Mouse (Mus musculus) mouse embryonic stem cell (cell line): ENCODE data around the gene Dppa2.

Experiments used
- in situ Hi-C, 2 experiments: fragments of 300-500 bp; cut with MboI; formaldehyde crosslinking; loops; 1 replicate in 1 of 2; 3 replicates in 1 of 2; pipeline ENCODE4 v1.14.3; 2019 to 2020; ENCODE audit warnings: low sequenced_read_pairs in 2 of 2, low pct_unique_long_range_greater_than_20kb in 1 of 2, mixed read lengths in 1 of 2; ENCODE audit not compliant: unreplicated experiment in 1 of 2

The Dppa2 gene

DNA sequence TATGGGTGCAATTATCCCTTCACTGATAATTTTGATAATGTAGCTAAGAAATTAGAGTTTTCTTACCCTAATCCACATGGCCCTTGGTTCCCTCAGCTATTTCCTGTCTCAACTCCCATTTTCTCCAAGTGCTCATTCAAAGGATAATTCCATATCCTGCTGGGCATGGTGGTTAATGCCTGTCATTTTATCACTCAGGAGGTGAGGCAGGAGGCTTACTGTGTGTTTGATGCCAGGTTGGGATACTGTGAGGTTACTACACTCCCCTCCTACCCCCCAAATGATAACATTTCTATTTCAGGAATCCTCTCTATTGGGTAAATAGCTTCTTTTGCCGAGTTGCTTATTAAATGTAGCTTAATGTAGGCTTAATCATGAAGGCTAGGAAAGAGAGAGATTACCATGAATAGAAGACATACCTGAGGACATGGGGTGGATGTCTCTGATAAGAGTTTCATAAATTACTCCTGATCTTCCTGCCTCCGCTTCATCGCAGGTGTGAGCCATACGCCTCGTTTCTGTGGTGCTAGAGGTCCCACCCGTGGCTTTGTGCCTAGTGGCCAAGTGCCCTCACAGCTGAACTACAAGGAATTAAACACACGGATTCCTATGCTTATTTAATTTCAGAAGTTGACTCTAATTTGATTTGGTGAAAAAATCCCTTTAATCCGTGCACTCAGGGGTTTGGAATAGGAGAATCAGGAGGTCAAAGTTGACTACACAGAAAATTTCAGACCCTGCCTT is 20.1 kb downstream of the Dppa2 start:
- in situ Hi-C loops: loop anchor here (10.0 to 25.0 kb wide), 2 partner anchors 89 to 289 kb away; no protein-coding TSS in a partner anchor

DNA sequence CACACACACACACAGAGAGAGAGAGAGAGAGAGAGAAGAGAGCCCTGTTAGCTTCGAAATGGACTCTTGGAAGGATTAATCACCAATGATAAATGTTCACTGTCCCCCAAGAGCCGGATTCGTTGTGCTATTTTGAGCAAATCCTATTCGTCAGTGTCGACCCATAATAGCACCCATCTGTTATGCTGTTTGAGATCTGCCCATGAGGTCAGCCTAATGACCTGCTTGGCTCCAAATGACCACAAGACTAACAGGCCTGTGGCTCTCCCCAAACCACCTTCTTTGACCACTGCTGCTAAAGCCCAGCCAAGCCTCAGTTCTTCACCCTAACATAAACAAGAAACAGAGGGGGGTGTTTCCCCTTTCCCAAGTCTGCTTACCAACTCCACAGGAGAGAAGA is 23.2 kb downstream of the Dppa2 start:
- in situ Hi-C loops: loop anchor here in 1 of 2 experiments (10.0 kb wide), 1 partner anchor 92 kb away; no protein-coding TSS in a partner anchor

DNA sequence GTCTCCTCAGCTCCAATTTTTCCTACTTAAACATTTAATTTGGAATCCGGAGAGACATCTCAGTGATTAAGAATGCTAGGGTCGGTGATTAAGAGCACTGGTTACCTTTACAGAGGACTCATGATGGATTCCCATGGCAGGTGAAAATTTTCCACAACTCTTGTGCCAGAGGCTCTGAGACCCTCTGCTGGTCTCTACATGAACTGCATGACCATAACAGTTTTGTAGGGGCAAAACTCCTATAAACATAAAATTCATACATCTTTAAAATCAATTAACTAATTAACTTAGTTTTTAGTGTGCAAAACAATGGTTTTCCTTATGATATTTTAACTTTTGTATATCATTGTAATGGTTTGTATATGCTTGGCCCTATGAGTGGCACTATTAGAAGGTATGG is 24.7 kb downstream of the Dppa2 start:
- in situ Hi-C loops: loop anchor here in 1 of 2 experiments (10.0 kb wide), 1 partner anchor 94 kb away; no protein-coding TSS in a partner anchor

DNA sequence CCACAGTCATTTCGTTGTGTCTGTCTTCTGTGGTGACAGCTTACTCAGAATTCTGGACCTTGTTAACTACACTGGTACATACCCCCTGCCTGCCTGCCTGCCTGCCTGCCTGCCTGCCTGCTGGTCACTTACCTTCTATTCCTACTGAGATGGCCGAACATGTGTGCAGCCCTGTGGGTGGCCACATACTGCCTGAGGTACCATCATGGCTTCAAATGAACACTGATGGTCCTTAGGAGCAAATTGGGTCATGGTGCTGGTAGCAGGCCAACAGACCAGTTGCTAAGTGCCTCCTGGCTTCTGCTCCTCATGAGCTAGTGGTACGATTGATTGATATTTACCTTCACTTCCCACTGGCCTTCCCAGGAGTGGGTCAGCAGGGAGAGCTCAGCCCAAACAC is 28.1 kb downstream of the Dppa2 start:
- in situ Hi-C loops: no loop called here

DNA sequence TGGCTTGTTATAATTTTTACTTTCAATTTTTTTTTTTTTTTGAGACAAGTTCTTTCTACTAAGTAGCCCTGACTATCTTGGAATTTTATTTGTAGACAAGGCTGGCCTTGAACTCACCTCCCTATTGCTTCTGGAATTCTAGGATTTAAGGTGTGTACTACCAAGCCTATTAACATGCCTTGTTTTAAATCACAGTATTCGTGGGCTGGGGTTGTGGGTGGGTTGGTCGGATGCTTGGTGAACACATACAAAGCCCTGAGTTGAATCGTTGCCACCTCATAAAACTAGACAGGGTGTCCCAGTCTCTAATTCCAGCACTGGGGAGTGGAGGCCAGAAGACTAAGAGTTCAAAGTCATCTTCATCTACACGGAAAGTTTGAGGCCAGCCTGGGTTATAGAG is 31.6 kb downstream of the Dppa2 start:
- in situ Hi-C loops: no loop called here

DNA sequence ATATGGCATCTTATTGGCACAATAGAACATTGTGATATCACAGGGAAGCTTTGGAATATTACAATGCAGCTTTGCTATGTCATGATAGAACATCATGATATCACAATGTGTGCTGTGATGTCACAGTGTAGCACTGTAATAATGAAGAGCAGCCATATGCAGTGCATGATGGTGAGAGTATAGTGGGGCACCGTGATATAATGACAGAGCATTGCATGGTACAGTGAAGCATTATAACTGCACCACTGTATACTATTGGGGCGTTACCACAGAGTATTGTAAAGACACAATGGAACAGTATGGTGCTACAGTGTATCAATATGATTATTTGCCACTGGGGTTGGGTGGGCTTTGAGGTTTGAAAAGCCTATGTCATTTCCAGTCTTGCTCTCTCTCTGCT is 40.5 kb downstream of the Dppa2 start:
- in situ Hi-C loops: no loop called here

DNA sequence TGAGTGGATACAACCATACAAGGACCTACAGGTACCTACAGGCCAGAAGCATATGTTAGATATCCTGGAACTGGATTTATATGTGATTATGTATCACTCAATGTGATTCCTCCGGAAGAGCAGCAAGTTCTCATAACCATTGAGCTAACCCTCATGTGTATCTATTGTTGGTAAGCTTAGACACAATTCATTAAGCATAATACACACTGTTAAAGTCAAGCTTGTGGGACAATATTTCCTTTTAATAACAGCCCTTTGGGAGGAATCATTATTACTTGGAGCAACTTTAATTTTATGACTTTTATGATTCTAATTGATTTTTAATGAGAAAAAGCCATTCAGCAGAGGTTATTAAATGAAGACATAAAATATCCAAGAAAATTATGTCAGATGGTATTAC is 43.5 kb downstream of the Dppa2 start:
- in situ Hi-C loops: no loop called here

DNA sequence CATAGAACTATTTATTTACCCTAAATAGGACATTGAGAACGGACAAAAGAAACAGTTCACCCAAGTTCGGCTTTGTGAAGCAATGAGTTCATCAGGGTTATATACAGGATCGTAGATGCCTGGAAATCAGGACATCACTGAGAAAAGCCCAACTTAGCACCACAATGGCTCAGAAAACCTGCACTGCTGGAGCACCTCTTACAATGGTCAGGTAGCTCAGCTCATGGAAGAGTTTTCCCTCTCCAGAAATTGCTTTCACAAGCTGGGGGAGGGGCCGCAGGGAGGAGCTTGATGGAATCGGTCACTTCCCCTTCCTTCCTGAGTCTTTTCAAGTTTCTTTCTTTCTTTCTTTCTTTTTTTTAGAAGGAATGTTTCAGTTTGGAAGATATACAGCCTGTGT is 52.0 kb downstream of the Dppa2 start:
- in situ Hi-C loops: no loop called here

DNA sequence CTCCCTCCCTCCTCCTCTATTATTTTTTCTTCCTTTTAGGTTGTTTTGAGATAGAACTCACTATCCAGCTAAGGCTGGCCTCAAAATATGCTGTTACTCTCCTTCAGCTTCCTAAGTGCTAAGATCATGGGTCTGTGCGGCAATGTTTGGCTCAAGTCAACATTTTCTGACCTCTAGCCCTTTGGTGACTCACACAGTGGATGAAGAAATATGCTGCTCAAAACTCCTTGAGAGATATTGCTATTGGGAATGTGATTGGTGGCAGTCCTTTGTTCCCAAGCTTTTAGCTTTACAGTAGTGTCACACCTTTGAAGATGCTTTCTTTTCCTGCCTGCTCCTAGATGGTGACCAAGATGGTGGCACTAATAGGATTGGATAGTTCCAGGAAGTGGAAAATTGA is 52.7 kb downstream of the Dppa2 start:
- in situ Hi-C loops: no loop called here

DNA sequence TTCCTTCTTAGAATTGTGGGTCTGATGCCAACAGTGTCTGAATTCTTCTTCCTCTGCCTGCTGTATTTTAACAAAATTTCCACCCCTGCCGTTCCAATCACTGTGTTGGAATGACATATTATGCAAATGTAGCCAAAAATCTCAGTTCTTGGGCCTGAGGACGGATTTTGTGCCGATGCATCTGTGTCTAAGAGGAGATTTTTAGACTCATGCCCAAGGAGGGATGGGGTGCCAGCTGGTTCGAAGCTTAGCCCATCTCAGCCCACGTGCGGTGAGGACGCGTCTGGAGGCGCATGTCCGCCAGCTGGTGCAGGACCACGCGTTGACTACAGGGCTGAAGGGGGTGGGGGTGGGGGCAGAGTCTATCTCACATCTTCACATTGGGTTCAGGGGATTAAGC is 57.2 kb downstream of the Dppa2 start:
- in situ Hi-C loops: no loop called here

DNA sequence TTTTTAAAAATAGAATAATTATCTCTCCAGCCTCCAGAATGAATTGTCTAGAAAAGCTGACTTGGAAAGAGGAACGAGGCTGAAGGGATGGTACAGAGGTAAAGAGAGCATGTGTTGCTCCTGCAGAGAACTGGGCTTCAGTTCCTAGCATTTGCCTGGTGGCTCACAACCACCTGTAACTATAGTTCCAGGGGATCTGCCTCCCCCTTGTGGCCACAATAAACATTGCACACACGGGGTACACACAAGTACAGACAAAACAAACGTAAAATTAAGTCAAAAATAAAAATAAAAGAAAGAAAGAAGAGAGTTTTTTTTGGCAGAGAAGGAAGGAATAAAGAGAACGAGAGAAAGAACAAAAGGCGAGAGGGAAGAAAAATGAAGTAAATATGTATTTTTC is 63.1 kb downstream of the Dppa2 start:
- in situ Hi-C loops: no loop called here

DNA sequence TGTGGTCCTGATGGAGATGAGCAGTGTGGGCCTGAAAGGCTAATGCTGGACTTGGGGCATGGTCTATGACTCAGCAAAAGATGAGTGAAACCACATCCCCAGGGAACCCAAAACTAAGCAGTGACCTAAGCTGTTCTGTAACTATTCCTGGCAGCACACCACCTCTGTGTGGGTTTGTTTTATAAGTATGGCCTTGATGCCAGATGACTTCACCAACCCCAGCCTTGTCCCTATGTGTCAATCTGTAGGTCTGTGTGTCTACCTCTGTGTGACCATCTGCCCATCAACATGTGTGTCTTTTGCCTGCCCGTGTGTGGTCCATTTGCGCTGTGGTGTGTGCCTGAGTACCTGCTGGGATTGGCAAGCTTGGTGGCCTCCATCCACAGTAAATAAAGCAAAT is 64.4 kb downstream of the Dppa2 start:
- in situ Hi-C loops: no loop called here
